ENCODE assay signal across 8 mouse cellular contexts in the genomic region with DNA sequence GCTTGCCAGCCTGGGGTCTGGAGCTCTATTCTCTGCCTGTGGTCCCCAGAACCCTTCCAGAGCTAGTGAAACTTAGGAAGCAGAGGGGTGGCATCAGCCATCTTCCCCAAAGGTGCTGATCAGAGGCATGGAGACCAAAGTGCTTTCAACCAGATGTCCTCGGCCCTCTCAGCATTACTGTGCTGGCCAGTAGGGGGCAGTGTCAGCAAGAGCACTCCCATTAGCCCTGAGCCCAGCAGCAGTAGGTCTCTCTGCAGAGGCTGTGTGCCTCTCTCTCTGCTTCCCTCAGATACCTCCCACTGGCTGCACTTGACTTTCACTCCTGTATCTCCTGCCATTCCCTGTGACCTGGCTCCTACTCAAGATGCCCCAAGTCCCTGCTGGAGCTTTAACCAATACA. TPM values are rescaled to one million over a fixed set of nuclear protein-coding genes. Genes with fewer than 3 reads are reported as not detected.
A peak's percentile ranks its signal among the peaks of the same experiment; 100 is the strongest.
DNase-seq lines count a peak whose midpoint lies in the region; ATAC-seq and TF ChIP-seq lines count a peak whose summit lies in the region.

No protein-coding gene starts in this region.

- H3K4me2 ChIP-seq in stomach, postnatal 0 days (replicated peaks; ENCODE audit: low read depth) = no peak overlapping the region

- no peaks in the 10 kb centered on the region for H3K9me3 ChIP-seq in stomach, postnatal 0 days (ENCODE audit: control insufficient read depth, low read length)

- TF ChIP-seq CTCF in stomach, postnatal 0 days (IDR thresholded peaks at IDR 0.05; ENCODE audit: low read depth) = peak; percentile 84

- no peaks in the 10 kb centered on the region for H3K27me3 ChIP-seq in stomach, postnatal 0 days (ENCODE audit: control insufficient read depth, insufficient read depth, low read length)

- H3K9ac ChIP-seq in stomach, postnatal 0 days (ENCODE audit: low read length) = no peak overlapping the region

- ATAC-seq in erythroblast, adult 5-6 weeks (replicated peaks; ENCODE audit: low FRiP score, poor library complexity, severe bottlenecking) = peak; percentile 74
- ATAC-seq in stomach, postnatal 0 days (ENCODE audit: low FRiP score, low TSS enrichment) = peak; percentile 69

- H3K27ac ChIP-seq in stomach, postnatal 0 days (replicated peaks) = no peak overlapping the region

- H3K4me1 ChIP-seq in stomach, postnatal 0 days (replicated peaks; ENCODE audit: control insufficient read depth, insufficient read depth) = no peaks in the 10 kb centered on the region

- H3K4me3 ChIP-seq in stomach, postnatal 0 days (ENCODE audit: low read depth, low read length) = no peak overlapping the region

- peaks cover 23% of the 10 kb centered on the region for H3K36me3 ChIP-seq in stomach, postnatal 0 days (ENCODE audit: control insufficient read depth, insufficient read depth, low read length)

- DNase-seq in cerebellum, postnatal 10 days = peak; percentile 69 to 71
- no peak for DNase-seq in cerebellum, adult 11-12 months
- peak; percentile 26 to 31 for DNase-seq in urinary bladder, adult 18-20 months (ENCODE audit: low spot score in 2 of 2)
- no peak for DNase-seq in urinary bladder, adult 2 months (ENCODE audit: low spot score)
- DNase-seq in layer of hippocampus, postnatal 10 days (ENCODE audit: low spot score in 2 of 2) = peak; percentile 50 to 67
- peak; percentile 53 to 66 for DNase-seq in lung, postnatal 4 days
- DNase-seq in stomach, postnatal 0 days (ENCODE audit: low spot score) = peak; percentile 70

- WGBS in stomach, postnatal 0 days = 56% methylated on average over 1 of the region's 1 CpGs

- no peak for TF ChIP-seq EP300 in stomach, postnatal 0 days (optimal IDR thresholded peaks at IDR 0.05)

RNA-seq across cellular contexts. Expression of a gene that starts 11.0 kb away (rescaled TPM):
- 46.7 and 53.7 TPM in 2 replicates for polyA plus RNA-seq in urinary bladder, adult 2 months (2012; rRNA removed)
- total RNA-seq in erythroblast, adult 5-6 weeks (2015; ENCODE audit: low replicate concordance) = 44.9 and 51.7 TPM in 2 replicates
- total RNA-seq in erythroblast, adult 5-6 weeks (2017; ENCODE audit: low replicate concordance) = 65.2 and 83.5 TPM in 2 replicates
- 10 to 100 TPM; 92.2 TPM for total RNA-seq in layer of hippocampus, postnatal 10 days (2021)
- polyA plus RNA-seq in stomach, postnatal 0 days (2015; fragmentation: Nextera tagmentation; extraction: Ambion mirVana) = 18.6 and 20.5 TPM in 2 replicates

Comparison
In these comparisons a context has a peak if more than half of its experiments do, and no peak if none do; other contexts are left out.
1. DNase-seq: peak in cerebellum, postnatal 10 days (2 of 2), urinary bladder, adult 18-20 months (2 of 2), layer of hippocampus, postnatal 10 days (2 of 2), lung, postnatal 4 days (2 of 2) and stomach, postnatal 0 days (single experiment); none in cerebellum, adult 11-12 months (single experiment) and urinary bladder, adult 2 months (single experiment).